Mouse (Mus musculus) thymus, adult 2 months (tissue): Measurements from ENCODE around the gene Stxbp1.

ENCODE experiments used
- CTCF ChIP-seq: fragments of 200-500 bp; IDR thresholded peaks from 2 replicates; pipeline ENCODE4 v1.5.1; 2012; ENCODE audit warnings: mild to moderate bottlenecking, control low read depth, low read length, moderate library complexity, borderline replicate concordance; ENCODE audit not compliant: control insufficient read depth, poor library complexity, insufficient read depth; ENCODE audit errors: extremely low read depth
- POLR2A ChIP-seq: fragments of 200-500 bp; IDR thresholded peaks from 2 replicates; pipeline ENCODE4 v1.6.1; 2012; ENCODE audit warnings: mild to moderate bottlenecking, low read length, control low read depth, moderate library complexity; ENCODE audit not compliant: control insufficient read depth, poor library complexity, insufficient read depth; ENCODE audit errors: extremely low read depth

DNA sequence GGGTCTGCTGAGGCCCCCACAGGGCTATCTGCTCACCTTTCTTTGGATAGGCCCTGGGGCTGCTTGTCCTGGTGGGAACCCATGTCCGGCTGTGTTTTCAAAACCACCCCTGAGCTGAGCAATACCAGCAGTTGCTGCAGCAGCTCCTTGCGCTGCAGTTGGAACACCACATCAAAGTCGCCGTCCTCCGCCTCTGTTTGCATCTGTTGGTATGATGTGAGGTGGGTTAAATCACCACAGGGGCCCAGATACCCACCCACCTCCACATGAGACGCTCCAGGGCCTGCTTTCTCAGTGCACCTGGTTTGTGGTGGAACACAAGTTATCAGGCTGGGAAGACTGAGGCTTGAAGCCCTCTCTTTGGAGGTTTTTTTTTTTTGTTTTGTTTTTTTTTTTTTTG is 69.0 kb downstream of the Stxbp1 start:
- TF ChIP-seq CTCF (0 out of 2 replicates have a peak, but pooled peaks have one; percentile 26), POLR2A (0 out of 2 replicates have a peak, but pooled peaks have one; percentile 47)
